Mouse (Mus musculus): Measurements from ENCODE around the gene Epb41l2.

DNA sequence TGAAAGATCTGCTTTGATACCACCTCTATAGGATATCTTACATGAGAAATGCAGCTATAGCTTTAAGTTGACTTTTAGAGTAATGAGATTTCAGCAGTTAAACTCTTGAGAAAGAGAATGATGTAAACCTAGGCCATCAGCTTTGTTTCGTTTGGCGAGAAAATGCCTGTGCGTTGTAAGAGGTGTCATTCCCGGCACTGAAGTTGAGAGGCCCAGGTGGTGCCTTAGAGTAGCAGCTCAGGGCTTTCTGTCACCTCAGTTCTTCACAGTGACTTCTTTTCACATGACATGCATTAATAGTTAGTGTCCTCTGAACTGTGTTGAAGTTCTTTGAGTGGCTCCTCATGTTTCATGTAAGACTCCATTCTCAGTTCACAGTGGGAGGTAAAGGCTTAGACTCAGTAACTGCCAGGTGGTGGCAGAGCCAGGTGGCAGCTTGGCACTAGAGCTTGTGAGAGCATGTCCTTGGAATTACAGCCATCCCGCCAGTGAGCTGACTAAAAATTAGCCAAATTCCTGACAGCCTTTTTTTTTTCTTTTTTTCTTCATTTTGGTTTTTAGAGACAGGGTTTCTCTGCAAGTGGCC lies 84.7 kb downstream of the Epb41l2 start:
- TF ChIP-seq POLR2A (IDR thresholded peaks at IDR 0.05; ENCODE audit: low read depth, low read length): no peak
- no peak for TF ChIP-seq CTCF (conservative IDR thresholded peaks at IDR 0.05; ENCODE audit: insufficient read depth, insufficient read length, low read depth, low read length)

Data from kidney, adult 2 months (tissue).